Mouse (Mus musculus) stomach, embryonic 15.5 days (tissue): ENCODE measurements at regions not wholly inside any gene's neighbourhood (a gene's known extent, or its start where the extent isn't known, plus 50 kb on each side); places are given as distances from the start of the nearest gene placed in this dataset.

Experiments used
- ATAC-seq: fragments of 200-750 bp; cut with Nextera tagmentation; 2 replicates; pipeline ENCODE4 v1.8.0; 2017; ENCODE audit warnings: low read depth, moderate number of reproducible peaks, moderate TSS enrichment; ENCODE audit not compliant: insufficient read depth, low FRiP score
- H3K27ac ChIP-seq: fragments of 300-500 bp; sonication (generic); 2 replicates; pipeline ENCODE4 v1.5.1; 2015; ENCODE audit warnings: mild to moderate bottlenecking, inconsistent platforms
- H3K27me3 ChIP-seq: fragments of 300-500 bp; sonication (generic); replicated peaks from 2 replicates; pipeline ENCODE4 v1.6.1; 2015; ENCODE audit warnings: inconsistent platforms
- H3K36me3 ChIP-seq: fragments of 300-500 bp; sonication (generic); 2 replicates; pipeline ENCODE4 v1.6.1; 2015; ENCODE audit warnings: inconsistent platforms
- H3K4me1 ChIP-seq: fragments of 300-500 bp; sonication (generic); 2 replicates; pipeline ENCODE4 v1.6.1; 2015; ENCODE audit warnings: inconsistent platforms
- H3K4me2 ChIP-seq: fragments of 300-500 bp; sonication (generic); 2 replicates; pipeline ENCODE4 v1.6.1; 2015; ENCODE audit warnings: mild to moderate bottlenecking, inconsistent platforms
- H3K4me3 ChIP-seq: fragments of 300-500 bp; sonication (generic); replicated peaks from 2 replicates; pipeline ENCODE4 v1.5.1; 2015; ENCODE audit warnings: inconsistent platforms
- H3K9ac ChIP-seq: fragments of 300-500 bp; sonication (generic); 2 replicates; pipeline ENCODE4 v1.6.1; 2015; ENCODE audit warnings: inconsistent platforms
- H3K9me3 ChIP-seq: fragments of 300-500 bp; sonication (generic); 2 replicates; pipeline ENCODE4 v1.6.1; 2016; ENCODE audit warnings: inconsistent platforms
- WGBS: fragments of 180-500 bp; shearing (Covaris S2); methylation state at CpG from one replicate; pipeline ENCODE4 v1.1.7; 2015; 5-methylcytosine and 5-hydroxymethylcytosine counted together

GRCm38 (mm10) chr14:98937933-98938332, 56.2 kb downstream of the Rpl36a-ps1 start:
- ATAC-seq = no peak
- no peaks in the 10 kb centered on the region for H3K27me3 ChIP-seq
- no peak overlapping the region for H3K9ac ChIP-seq
- no peaks in the 10 kb centered on the region for H3K36me3 ChIP-seq
- WGBS = 81% methylated on average over 1 of the region's 1 CpGs
- no peaks in the 10 kb centered on the region for H3K9me3 ChIP-seq
- H3K4me3 ChIP-seq = no peak overlapping the region
- H3K4me1 ChIP-seq = no peaks in the 10 kb centered on the region
- no peak overlapping the region for H3K4me2 ChIP-seq
- no peak overlapping the region for H3K27ac ChIP-seq

GRCm38 (mm10) chr14:98937373-98937772, 56.7 kb downstream of the Rpl36a-ps1 start:
- no peak for ATAC-seq

GRCm38 (mm10) chr14:98933371-98933916, 60.7 kb downstream of the Rpl36a-ps1 start:
- Histone ChIP-seq H3K27me3 (no peaks in the 10 kb centered on the region), H3K27ac (no peak overlapping the region), H3K4me1 (no peaks in the 10 kb centered on the region), H3K9me3 (no peaks in the 10 kb centered on the region), H3K4me3 (no peak overlapping the region), H3K9ac (no peak overlapping the region), H3K4me2 (no peak overlapping the region), H3K36me3 (no peaks in the 10 kb centered on the region)
- 13% methylated on average over 3 of the region's 3 CpGs for WGBS
- no peak for ATAC-seq

More at GRCm38 (mm10) chr14:98937373-98937772, 56.7 kb downstream of the Rpl36a-ps1 start:
- Histone ChIP-seq H3K4me2 (no peak overlapping the region), H3K4me1 (no peaks in the 10 kb centered on the region), H3K9me3 (no peaks in the 10 kb centered on the region), H3K9ac (no peak overlapping the region), H3K27ac (no peak overlapping the region), H3K36me3 (no peaks in the 10 kb centered on the region), H3K4me3 (no peak overlapping the region), H3K27me3 (no peaks in the 10 kb centered on the region)
- WGBS = 74% methylated on average over 2 of the region's 2 CpGs

GRCm38 (mm10) chr14:98929276-98929675, 64.8 kb downstream of the Rpl36a-ps1 start:
- ATAC-seq = no peak
- Histone ChIP-seq H3K4me2 (no peak overlapping the region), H3K27me3 (no peaks in the 10 kb centered on the region), H3K9ac (no peak overlapping the region), H3K4me3 (no peak overlapping the region), H3K36me3 (no peaks in the 10 kb centered on the region), H3K27ac (no peak overlapping the region), H3K4me1 (no peaks in the 10 kb centered on the region), H3K9me3 (no peaks in the 10 kb centered on the region)
- WGBS = 76% methylated on average over 2 of the region's 2 CpGs

GRCm38 (mm10) chr14:98908234-98908633, 85.9 kb downstream of the Rpl36a-ps1 start:
- no peaks in the 10 kb centered on the region for H3K4me1 ChIP-seq
- H3K4me2 ChIP-seq = no peak overlapping the region
- 80% methylated on average over 5 of the region's 5 CpGs for WGBS
- ATAC-seq = no peak
- H3K9ac ChIP-seq = no peak overlapping the region
- H3K36me3 ChIP-seq = no peaks in the 10 kb centered on the region
- no peak overlapping the region for H3K27ac ChIP-seq
- H3K27me3 ChIP-seq = no peaks in the 10 kb centered on the region
- H3K9me3 ChIP-seq = no peaks in the 10 kb centered on the region
- no peak overlapping the region for H3K4me3 ChIP-seq

GRCm38 (mm10) chr14:98898876-98899275, 95.2 kb downstream of the Rpl36a-ps1 start:
- WGBS = 47% methylated on average over 4 of the region's 4 CpGs
- ATAC-seq = no peak

GRCm38 (mm10) chr14:98897390-98897789, 96.7 kb downstream of the Rpl36a-ps1 start:
- H3K27ac ChIP-seq = no peak overlapping the region
- H3K4me2 ChIP-seq = no peak overlapping the region
- H3K4me1 ChIP-seq = no peaks in the 10 kb centered on the region
- no peak overlapping the region for H3K9ac ChIP-seq
- no peaks in the 10 kb centered on the region for H3K36me3 ChIP-seq
- 79% methylated on average over 1 of the region's 1 CpGs for WGBS
- no peaks in the 10 kb centered on the region for H3K9me3 ChIP-seq
- no peak for ATAC-seq
- no peaks in the 10 kb centered on the region for H3K27me3 ChIP-seq
- H3K4me3 ChIP-seq = no peak overlapping the region

More at GRCm38 (mm10) chr14:98898876-98899275, 95.2 kb downstream of the Rpl36a-ps1 start:
- Histone ChIP-seq H3K9me3 (no peaks in the 10 kb centered on the region), H3K4me1 (no peaks in the 10 kb centered on the region), H3K27ac (no peak overlapping the region), H3K36me3 (no peaks in the 10 kb centered on the region), H3K27me3 (no peaks in the 10 kb centered on the region), H3K4me2 (no peak overlapping the region), H3K4me3 (no peak overlapping the region), H3K9ac (no peak overlapping the region)

GRCm38 (mm10) chr14:98895933-98896332, 98.2 kb downstream of the Rpl36a-ps1 start:
- Histone ChIP-seq H3K9ac (no peak overlapping the region), H3K27ac (no peak overlapping the region), H3K27me3 (no peaks in the 10 kb centered on the region), H3K36me3 (no peaks in the 10 kb centered on the region), H3K4me1 (no peaks in the 10 kb centered on the region), H3K9me3 (no peaks in the 10 kb centered on the region), H3K4me3 (no peak overlapping the region), H3K4me2 (no peak overlapping the region)
- ATAC-seq = no peak
- WGBS = 88% methylated on average over 1 of the region's 1 CpGs

GRCm38 (mm10) chr14:98892670-98893069, 101.4 kb downstream of the Rpl36a-ps1 start:
- Histone ChIP-seq H3K9me3 (no peaks in the 10 kb centered on the region), H3K4me2 (no peak overlapping the region), H3K9ac (no peak overlapping the region), H3K4me3 (no peak overlapping the region), H3K36me3 (no peaks in the 10 kb centered on the region), H3K27me3 (no peaks in the 10 kb centered on the region), H3K27ac (no peak overlapping the region), H3K4me1 (no peaks in the 10 kb centered on the region)
- ATAC-seq = no peak
- 79% methylated on average over 3 of the region's 3 CpGs for WGBS

DNA sequence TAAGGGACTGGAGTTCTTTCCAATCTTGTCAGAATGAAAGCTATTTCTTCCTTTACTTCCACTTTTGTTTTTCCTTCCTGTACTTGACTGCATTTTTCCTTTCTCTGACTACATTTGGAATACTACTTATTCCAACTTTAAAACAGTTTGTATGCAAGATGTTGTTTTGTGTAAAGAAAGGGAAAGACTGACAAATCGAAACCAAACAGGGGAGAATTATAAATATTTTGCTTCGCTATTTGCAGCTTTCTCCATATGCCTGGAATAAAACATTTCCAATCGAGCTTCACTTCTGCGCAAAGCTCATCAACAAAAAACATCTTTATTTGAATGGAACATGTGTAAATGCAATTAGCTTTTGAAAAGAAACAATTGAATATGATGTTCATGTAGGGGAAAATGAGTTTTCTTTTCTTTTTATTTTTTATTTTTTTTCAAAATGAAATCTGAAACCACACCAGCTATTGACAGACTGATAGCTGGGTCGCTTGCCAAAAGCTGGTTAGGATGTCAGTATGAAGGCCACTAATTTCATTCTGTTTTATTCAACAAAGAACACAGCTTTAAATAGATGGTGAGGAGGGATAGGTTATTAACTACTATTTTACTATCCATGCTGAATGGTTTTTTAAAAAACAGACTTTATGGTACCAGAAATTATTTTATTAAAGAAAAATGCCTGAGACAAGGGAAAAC, 102.7 kb downstream of the Rpl36a-ps1 start:
- Histone ChIP-seq H3K4me1 (no peaks in the 10 kb centered on the region), H3K4me2 (no peak overlapping the region), H3K4me3 (no peak overlapping the region), H3K9ac (no peak overlapping the region), H3K27me3 (no peaks in the 10 kb centered on the region), H3K36me3 (no peaks in the 10 kb centered on the region), H3K27ac (no peak overlapping the region), H3K9me3 (no peaks in the 10 kb centered on the region)
- WGBS = 64% methylated on average over 5 of the region's 5 CpGs
- no peak for ATAC-seq

DNA sequence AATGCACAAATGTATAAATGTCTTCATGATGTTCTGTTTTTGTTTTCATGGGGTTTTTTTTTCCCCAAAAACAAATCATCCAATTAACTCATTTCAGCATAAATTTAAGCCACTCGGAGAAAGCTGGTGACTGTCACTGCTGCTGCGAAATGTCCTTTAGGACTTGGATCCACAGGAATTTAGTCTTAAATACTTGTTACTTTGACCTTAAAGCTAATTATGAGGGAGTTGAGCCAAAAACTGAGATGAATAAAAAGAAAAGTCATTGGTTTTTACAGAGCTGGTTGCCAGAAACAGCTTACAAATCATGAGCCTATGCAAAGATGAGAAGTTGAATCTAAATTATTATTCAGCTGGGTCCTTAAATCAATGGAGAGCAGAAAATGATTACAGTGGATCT, 106.5 kb downstream of the Rpl36a-ps1 start:
- Histone ChIP-seq H3K9ac (no peak overlapping the region), H3K27ac (no peak overlapping the region), H3K4me2 (no peak overlapping the region), H3K27me3 (no peaks in the 10 kb centered on the region), H3K4me3 (no peak overlapping the region), H3K4me1 (no peaks in the 10 kb centered on the region), H3K9me3 (no peaks in the 10 kb centered on the region), H3K36me3 (no peaks in the 10 kb centered on the region)
- 77% methylated on average over 2 of the region's 2 CpGs for WGBS
- ATAC-seq = no peak

DNA sequence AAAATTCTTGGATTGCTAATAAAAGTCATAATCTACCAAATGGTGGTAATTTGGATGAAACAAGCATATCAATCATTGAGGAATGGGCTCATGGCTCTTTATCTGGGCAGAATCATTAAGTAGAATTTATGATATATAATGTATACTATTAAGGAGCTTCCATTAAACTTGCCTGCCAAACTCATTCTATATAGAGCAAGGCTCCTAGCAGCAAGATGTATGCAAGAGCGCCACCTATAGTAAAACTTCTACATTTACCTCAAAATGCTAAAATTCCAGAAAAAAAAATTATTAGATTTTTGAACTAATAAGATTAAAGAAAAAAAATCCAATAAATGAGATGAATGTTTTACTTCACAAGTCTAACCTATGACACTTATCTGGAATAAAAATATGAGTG, 107.1 kb downstream of the Rpl36a-ps1 start:
- Histone ChIP-seq H3K36me3 (no peaks in the 10 kb centered on the region), H3K9me3 (no peaks in the 10 kb centered on the region), H3K27ac (no peak overlapping the region), H3K4me1 (no peaks in the 10 kb centered on the region), H3K4me2 (no peak overlapping the region), H3K27me3 (no peaks in the 10 kb centered on the region), H3K9ac (no peak overlapping the region), H3K4me3 (no peak overlapping the region)
- ATAC-seq = no peak
- WGBS = 9% methylated on average over 1 of the region's 1 CpGs
